Mouse (Mus musculus): ENCODE data around the gene Cfap73.

DNA sequence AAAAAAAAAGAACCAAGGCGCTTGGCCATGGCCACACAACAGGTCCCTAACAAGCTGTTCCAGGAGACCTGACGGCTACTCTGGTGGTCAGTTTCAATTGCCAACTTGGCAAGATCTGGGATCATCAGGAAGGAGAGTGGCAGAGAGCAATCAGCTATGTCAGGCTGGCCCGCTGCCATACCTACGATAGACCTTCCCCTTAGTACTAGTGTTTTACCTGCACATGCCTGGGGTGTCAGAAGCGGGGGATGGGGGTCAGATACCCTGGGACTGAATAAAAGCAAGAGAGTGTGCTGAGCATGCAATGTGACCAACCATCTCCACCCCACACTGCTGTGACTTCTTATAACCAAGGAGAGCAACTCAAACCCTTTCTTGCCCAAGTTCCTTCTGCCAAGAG is 23.1 kb downstream of the Cfap73 start:
- no peak for TF ChIP-seq CTCF (conservative IDR thresholded peaks at IDR 0.05; ENCODE audit: low read length)
- TF ChIP-seq NANOG (IDR thresholded peaks at IDR 0.05; ENCODE audit: borderline replicate concordance, low read length) = no peak

All from E14TG2a.4 (cell line).